Mouse (Mus musculus) ES-Bruce4 (cell line): ENCODE data around the gene Hid1. TPM values are rescaled to one million over a fixed set of nuclear protein-coding genes. Genes with fewer than 3 reads are reported as not detected.

Source experiments
- H3K27ac ChIP-seq: 2 replicates; pipeline ENCODE4 v1.5.1; 2012; ENCODE audit warnings: low read length, inconsistent platforms; ENCODE audit not compliant: insufficient read depth
- H3K27me3 ChIP-seq: 2 replicates; pipeline ENCODE4 v1.6.1; 2012; ENCODE audit warnings: mild to moderate bottlenecking, low read length, inconsistent platforms; ENCODE audit not compliant: control insufficient read depth, poor library complexity, insufficient read depth, severe bottlenecking
- H3K36me3 ChIP-seq: 2 replicates; pipeline ENCODE4 v1.6.1; 2012; ENCODE audit warnings: inconsistent platforms, mild to moderate bottlenecking, low read length, moderate library complexity; ENCODE audit not compliant: control insufficient read depth, poor library complexity, insufficient read depth, severe bottlenecking
- H3K4me1 ChIP-seq: one replicate; pipeline ENCODE4 v1.8.1; 2011; ENCODE audit warnings: low read length; ENCODE audit not compliant: control insufficient read depth, insufficient read depth
- H3K4me3 ChIP-seq: 2 replicates; pipeline ENCODE4 v1.5.1; 2011; ENCODE audit warnings: low read depth, mild to moderate bottlenecking, low read length
- H3K9ac ChIP-seq: 2 replicates; pipeline ENCODE4 v1.6.1; 2012; ENCODE audit warnings: low read depth, mild to moderate bottlenecking, inconsistent platforms; ENCODE audit not compliant: poor library complexity, severe bottlenecking
- H3K9me3 ChIP-seq: replicated peaks from 2 replicates; pipeline ENCODE4 v1.6.1; 2012; ENCODE audit warnings: mild to moderate bottlenecking, low read length, inconsistent platforms; ENCODE audit not compliant: control insufficient read depth, poor library complexity, insufficient read depth, severe bottlenecking
- CTCF ChIP-seq: IDR thresholded peaks from one replicate; pipeline ENCODE4 v1.8.1; 2011; ENCODE audit warnings: low read depth, low read length
- EP300 ChIP-seq: IDR thresholded peaks from 2 replicates; pipeline ENCODE4 v1.6.1; 2011; ENCODE audit warnings: low read depth, low read length; ENCODE audit not compliant: insufficient read depth
- POLR2A ChIP-seq: IDR thresholded peaks from one replicate; pipeline ENCODE4 v1.8.1; 2011; ENCODE audit warnings: low read length; ENCODE audit not compliant: insufficient read depth
- polyA plus RNA-seq: library from polyadenylated mRNA; stranded (reverse); fragments of >200 nt; gene quantifications from 2 replicates; pipeline ENCODE4 v1.2.4, GENCODE M21; 2011; ENCODE audit warnings: low read depth; ENCODE audit not compliant: missing spikeins, insufficient read depth, insufficient read length

Gene Hid1
- 2.5 and 3.2 TPM in 2 replicates for polyA plus RNA-seq

GRCm38 (mm10) chr11:115367395-115367944, at the start of gene Hid1:
Gene Hid1 (minus strand): TSS chr11:115367756.
- H3K27me3 ChIP-seq, result peaks cover 6% of the 10 kb centered on the region; the same call in 1 of the 2 replicates
- TF ChIP-seq EP300 (no peak), POLR2A (peak; percentile 20), CTCF (no peak)
- no peaks in the 10 kb centered on the region for H3K4me1 ChIP-seq
- H3K36me3 ChIP-seq, result no peaks in the 10 kb centered on the region
- peak within 1 kb of the TSS; percentile 81 for H3K9ac ChIP-seq
- no peaks in the 10 kb centered on the region for H3K9me3 ChIP-seq
- no peak within 1 kb of the TSS for H3K27ac ChIP-seq
- H3K4me3 ChIP-seq, result peak within 1 kb of the TSS; percentile 91

GRCm38 (mm10) chr11:115409556-115409955, 42.0 kb upstream of the Hid1 start:
- no peak overlapping the region for H3K4me3 ChIP-seq
- no peaks in the 10 kb centered on the region for H3K36me3 ChIP-seq
- peak overlapping the region; percentile 16 for H3K27ac ChIP-seq
- TF ChIP-seq CTCF (no peak), EP300 (no peak), POLR2A (no peak)
- no peaks in the 10 kb centered on the region for H3K4me1 ChIP-seq
- H3K27me3 ChIP-seq, result no peaks in the 10 kb centered on the region
- H3K9ac ChIP-seq, result no peak overlapping the region
- H3K9me3 ChIP-seq, result no peaks in the 10 kb centered on the region

DNA sequence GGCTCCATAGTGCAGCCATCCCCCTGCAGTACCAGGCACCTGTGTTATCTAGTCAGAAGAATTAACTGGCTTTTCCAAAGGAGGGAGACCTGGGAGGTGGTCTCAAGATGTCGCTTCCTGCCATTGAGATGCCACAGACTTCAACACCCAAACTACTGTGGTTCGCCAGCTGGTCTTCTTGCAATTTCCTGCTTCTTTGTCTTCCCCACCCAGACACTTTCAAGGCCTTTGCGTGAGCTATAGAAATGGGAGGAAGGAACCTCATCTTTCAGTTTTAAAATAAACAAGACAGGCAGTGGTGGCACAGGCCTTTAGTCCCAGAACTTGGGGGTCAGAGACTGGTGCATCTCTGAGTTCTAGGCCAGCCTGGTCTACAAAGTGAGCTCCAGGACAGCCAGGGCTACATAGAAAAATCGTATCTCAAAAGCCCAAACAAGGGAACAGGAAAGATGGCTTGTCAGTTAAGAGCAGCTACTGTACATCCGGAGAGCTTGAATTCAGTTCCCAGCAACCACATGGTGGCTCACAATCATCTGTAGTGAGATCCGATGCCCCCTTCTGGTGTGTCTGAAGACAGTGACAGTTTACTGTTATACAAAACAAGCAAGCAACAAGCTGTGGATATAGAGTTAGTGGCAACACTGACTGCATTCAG, 40.8 kb upstream of the Hid1 start:
- no peak for TF ChIP-seq POLR2A
- TF ChIP-seq CTCF, result no peak
- no peaks in the 10 kb centered on the region for H3K36me3 ChIP-seq
- no peak overlapping the region for H3K4me3 ChIP-seq
- H3K27me3 ChIP-seq, result no peaks in the 10 kb centered on the region
- H3K4me1 ChIP-seq, result no peaks in the 10 kb centered on the region
- no peaks in the 10 kb centered on the region for H3K9me3 ChIP-seq
- no peak overlapping the region for H3K9ac ChIP-seq
- H3K27ac ChIP-seq, result no peak overlapping the region

- no peak overlapping the region for H3K9ac ChIP-seq
- no peak overlapping the region for H3K4me3 ChIP-seq
- H3K9me3 ChIP-seq, result no peaks in the 10 kb centered on the region
- H3K27me3 ChIP-seq, result no peaks in the 10 kb centered on the region
- H3K27ac ChIP-seq, result no peak overlapping the region
- no peaks in the 10 kb centered on the region for H3K36me3 ChIP-seq
- no peak for TF ChIP-seq CTCF
- TF ChIP-seq POLR2A, result no peak
- no peak for TF ChIP-seq EP300
- H3K4me1 ChIP-seq, result no peaks in the 10 kb centered on the region
Measured at GRCm38 (mm10) chr11:115406858-115407401, 39.4 kb upstream of the Hid1 start.

DNA sequence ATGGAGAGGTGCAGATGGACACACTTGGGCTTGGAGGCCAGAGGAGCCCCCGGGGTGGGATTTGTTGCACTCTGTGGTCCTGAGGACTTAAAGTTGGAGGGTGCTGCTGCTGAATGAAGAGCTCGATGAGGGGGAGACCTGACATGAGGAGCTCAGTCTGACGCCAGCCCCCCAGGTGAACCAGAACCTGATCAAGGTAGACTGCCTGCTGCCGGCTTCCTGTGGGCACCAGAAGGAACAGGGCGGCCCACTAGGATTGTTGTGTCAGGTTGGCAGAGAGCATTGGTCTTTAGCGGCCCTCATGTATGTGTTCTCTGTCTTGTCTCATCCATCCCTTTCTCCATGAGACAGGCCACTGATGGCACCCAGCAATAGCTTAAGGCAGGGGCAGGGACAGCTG, 38.2 kb upstream of the Hid1 start:
- TF ChIP-seq POLR2A, result no peak
- TF ChIP-seq CTCF, result no peak
- no peak for TF ChIP-seq EP300
- no peaks in the 10 kb centered on the region for H3K9me3 ChIP-seq
- H3K27me3 ChIP-seq, result no peaks in the 10 kb centered on the region
- H3K4me3 ChIP-seq, result no peak overlapping the region
- no peak overlapping the region for H3K9ac ChIP-seq
- H3K27ac ChIP-seq, result no peak overlapping the region
- H3K36me3 ChIP-seq, result no peaks in the 10 kb centered on the region
- H3K4me1 ChIP-seq, result peaks cover 2% of the 10 kb centered on the region

GRCm38 (mm10) chr11:115403338-115404124, 36.0 kb upstream of the Hid1 start, which contains the start of gene Mrpl58:
Gene Mrpl58 (plus strand): TSS chr11:115403752.
- Histone ChIP-seq H3K9ac (peak within 1 kb of the TSS; percentile 85), H3K4me3 (peak within 1 kb of the TSS; percentile 95), H3K27me3 (no peaks in the 10 kb centered on the region), H3K4me1 (peaks cover 2% of the 10 kb centered on the region), H3K27ac (peak within 1 kb of the TSS; percentile 35; the same call in 1 of the 2 replicates), H3K36me3 (no peaks in the 10 kb centered on the region), H3K9me3 (no peaks in the 10 kb centered on the region)
- TF ChIP-seq POLR2A (no peak), EP300 (0 out of 2 replicates have a peak, but pooled peaks have one; percentile 52)
